Mouse (Mus musculus) forebrain, embryonic 14.5 days (tissue): ENCODE results near the gene Wwp2. TPM values are rescaled to one million over a fixed set of nuclear protein-coding genes. Genes with fewer than 3 reads are reported as not detected.
A peak's percentile ranks its signal among the peaks of the same experiment; 100 is the strongest.

Experiments
- ATAC-seq: fragments of 200-750 bp; cut with Nextera tagmentation; 2 replicates; pipeline ENCODE4 v1.8.0; 2017; ENCODE audit warnings: mild to moderate bottlenecking, moderate library complexity
- DNase-seq: peaks from one replicate; pipeline ENCODE4 v3.0.0-alpha.2; 2015; ENCODE audit warnings: low spot score
- H3K27ac ChIP-seq: fragments of 300-500 bp; sonication (generic); 2 replicates; pipeline ENCODE4 v1.5.1; 2014; ENCODE audit warnings: low read depth, mild to moderate bottlenecking, control low read depth, low read length, moderate library complexity
- H3K27me3 ChIP-seq: fragments of 300-500 bp; sonication (generic); replicated peaks from 2 replicates; pipeline ENCODE4 v1.6.1; 2014; ENCODE audit warnings: low read length, control low read depth, mixed read lengths; ENCODE audit not compliant: control insufficient read depth, insufficient read depth
- H3K36me3 ChIP-seq: fragments of 300-500 bp; sonication (generic); 2 replicates; pipeline ENCODE4 v1.6.1; 2014; ENCODE audit warnings: low read length, control low read depth; ENCODE audit not compliant: control insufficient read depth, insufficient read depth
- H3K4me1 ChIP-seq: fragments of 300-500 bp; sonication (generic); 2 replicates; pipeline ENCODE4 v1.6.1; 2014; ENCODE audit warnings: antibody characterized with exemption, low read length, control low read depth; ENCODE audit not compliant: control insufficient read depth, insufficient read depth
- H3K4me2 ChIP-seq: fragments of 300-500 bp; sonication (generic); 2 replicates; pipeline ENCODE4 v1.6.1; 2014; ENCODE audit warnings: mild to moderate bottlenecking, control low read depth, low read length
- H3K4me3 ChIP-seq: fragments of 300-500 bp; sonication (generic); 2 replicates; pipeline ENCODE4 v1.5.1; 2014; ENCODE audit warnings: low read depth, low read length, control low read depth
- H3K9ac ChIP-seq: fragments of 300-500 bp; sonication (generic); 2 replicates; pipeline ENCODE4 v1.6.1; 2014; ENCODE audit warnings: mild to moderate bottlenecking, low read length, control low read depth, moderate library complexity
- H3K9me3 ChIP-seq: fragments of 300-500 bp; sonication (generic); replicated peaks from 2 replicates; pipeline ENCODE4 v1.6.1; 2016; ENCODE audit warnings: low read length, control low read depth, mixed read lengths; ENCODE audit not compliant: control insufficient read depth
- WGBS: fragments of 180-500 bp; shearing (Covaris S2); extraction: QIAGEN DNeasy Blood & Tissue Kit; methylation state at CpG from one replicate; pipeline ENCODE4 v1.1.7; 2014; 5-methylcytosine and 5-hydroxymethylcytosine counted together
- polyA plus RNA-seq: library from polyadenylated mRNA; unstranded; fragments of >200 nt; fragmentation: Nextera tagmentation; extraction: Ambion mirVana; gene quantifications from 2 replicates; pipeline ENCODE4 v1.2.1, GENCODE M21; 2014

Gene Wwp2
- polyA plus RNA-seq, 1 experiment from 2014 or later, result 40.4 TPM

- Histone ChIP-seq H3K4me1 (no peaks in the 10 kb centered on the region), H3K27ac (no peak overlapping the region), H3K27me3 (no peaks in the 10 kb centered on the region), H3K36me3 (peaks cover 37% of the 10 kb centered on the region), H3K9me3 (no peaks in the 10 kb centered on the region), H3K4me3 (no peak overlapping the region), H3K9ac (no peak overlapping the region), H3K4me2 (no peak overlapping the region)
- ATAC-seq (no peak), DNase-seq (no peak)
- WGBS, result 90% methylated on average over 3 of the region's 3 CpGs
These were observed 106.0 kb downstream of the Wwp2 start for GRCm38 (mm10) chr8:107542151-107542550.

GRCm38 (mm10) chr8:107543714-107544113 is 107.5 kb downstream of the Wwp2 start:
- no peak overlapping the region for H3K27ac ChIP-seq
- peaks cover 32% of the 10 kb centered on the region for H3K36me3 ChIP-seq
- no peaks in the 10 kb centered on the region for H3K27me3 ChIP-seq
- no peak for ATAC-seq
- WGBS, result 97% methylated on average over 10 of the region's 11 CpGs
- no peaks in the 10 kb centered on the region for H3K4me1 ChIP-seq
- H3K9ac ChIP-seq, result no peak overlapping the region
- H3K4me2 ChIP-seq, result no peak overlapping the region
- H3K9me3 ChIP-seq, result no peaks in the 10 kb centered on the region
- DNase-seq, result no peak
- H3K4me3 ChIP-seq, result no peak overlapping the region

GRCm38 (mm10) chr8:107544211-107544610 is 108.0 kb downstream of the Wwp2 start:
- Histone ChIP-seq H3K9ac (no peak overlapping the region), H3K4me3 (no peak overlapping the region), H3K36me3 (peaks cover 33% of the 10 kb centered on the region), H3K27ac (no peak overlapping the region), H3K9me3 (no peaks in the 10 kb centered on the region), H3K4me1 (no peaks in the 10 kb centered on the region), H3K27me3 (no peaks in the 10 kb centered on the region), H3K4me2 (no peak overlapping the region)
- no peak for DNase-seq
- 82% methylated on average over 8 of the region's 8 CpGs for WGBS
- ATAC-seq, result no peak

- Histone ChIP-seq H3K27me3 (no peaks in the 10 kb centered on the region), H3K27ac (peak overlapping the region; percentile 14; the same call in 1 of the 2 replicates), H3K4me3 (no peak overlapping the region), H3K36me3 (peaks cover 35% of the 10 kb centered on the region), H3K4me2 (no peak overlapping the region), H3K4me1 (no peaks in the 10 kb centered on the region), H3K9ac (no peak overlapping the region), H3K9me3 (no peaks in the 10 kb centered on the region)
- no peak for ATAC-seq
- WGBS, result 58% methylated on average over 10 of the region's 10 CpGs
- DNase-seq, result no peak
These were observed 108.5 kb downstream of the Wwp2 start for GRCm38 (mm10) chr8:107544651-107545174.

- ATAC-seq, result no peak
- Histone ChIP-seq H3K36me3 (peaks cover 39% of the 10 kb centered on the region), H3K27ac (no peak overlapping the region), H3K9ac (no peak overlapping the region), H3K27me3 (no peaks in the 10 kb centered on the region), H3K4me3 (no peak overlapping the region), H3K4me1 (no peaks in the 10 kb centered on the region), H3K9me3 (no peaks in the 10 kb centered on the region), H3K4me2 (no peak overlapping the region)
- WGBS, result 94% methylated on average over 11 of the region's 11 CpGs
- DNase-seq, result no peak
These were observed 109.5 kb downstream of the Wwp2 start for GRCm38 (mm10) chr8:107545621-107546152.

- DNase-seq (peak; percentile 4), ATAC-seq (no peak)
- H3K9ac ChIP-seq, result no peak overlapping the region
- no peaks in the 10 kb centered on the region for H3K9me3 ChIP-seq
- 85% methylated on average over 4 of the region's 4 CpGs for WGBS
- H3K27me3 ChIP-seq, result no peaks in the 10 kb centered on the region
- no peak overlapping the region for H3K27ac ChIP-seq
- H3K36me3 ChIP-seq, result peaks cover 37% of the 10 kb centered on the region
- H3K4me3 ChIP-seq, result no peak overlapping the region
- no peaks in the 10 kb centered on the region for H3K4me1 ChIP-seq
- no peak overlapping the region for H3K4me2 ChIP-seq
These were observed 110.0 kb downstream of the Wwp2 start for GRCm38 (mm10) chr8:107546154-107546553.

GRCm38 (mm10) chr8:107546817-107547216 is 110.7 kb downstream of the Wwp2 start:
- Histone ChIP-seq H3K4me3 (no peak overlapping the region), H3K36me3 (peaks cover 33% of the 10 kb centered on the region), H3K4me1 (no peaks in the 10 kb centered on the region), H3K9ac (no peak overlapping the region), H3K27me3 (no peaks in the 10 kb centered on the region), H3K27ac (no peak overlapping the region), H3K9me3 (no peaks in the 10 kb centered on the region), H3K4me2 (no peak overlapping the region)
- DNase-seq (no peak), ATAC-seq (no peak)
- WGBS, result 91% methylated on average over 8 of the region's 8 CpGs

- DNase-seq, result no peak
These were observed 116.1 kb downstream of the Wwp2 start for GRCm38 (mm10) chr8:107552234-107552633.

GRCm38 (mm10) chr8:107555231-107555630 is 119.1 kb downstream of the Wwp2 start:
- ATAC-seq (no peak), DNase-seq (no peak)
- Histone ChIP-seq H3K9ac (no peak overlapping the region), H3K36me3 (peaks cover 24% of the 10 kb centered on the region), H3K4me1 (no peaks in the 10 kb centered on the region), H3K27me3 (no peaks in the 10 kb centered on the region), H3K27ac (no peak overlapping the region), H3K9me3 (no peaks in the 10 kb centered on the region), H3K4me2 (no peak overlapping the region), H3K4me3 (no peak overlapping the region)
- 92% methylated on average over 10 of the region's 10 CpGs for WGBS

More at GRCm38 (mm10) chr8:107552234-107552633, 116.1 kb downstream of the Wwp2 start:
- ATAC-seq, result no peak
- H3K36me3 ChIP-seq, result peaks cover 28% of the 10 kb centered on the region
- H3K4me3 ChIP-seq, result no peak overlapping the region
- no peaks in the 10 kb centered on the region for H3K9me3 ChIP-seq
- H3K27me3 ChIP-seq, result no peaks in the 10 kb centered on the region
- H3K4me1 ChIP-seq, result no peaks in the 10 kb centered on the region
- no peak overlapping the region for H3K9ac ChIP-seq
- H3K27ac ChIP-seq, result no peak overlapping the region
- H3K4me2 ChIP-seq, result no peak overlapping the region
- WGBS, result 40% methylated on average over 6 of the region's 6 CpGs
